In the genomic region with DNA sequence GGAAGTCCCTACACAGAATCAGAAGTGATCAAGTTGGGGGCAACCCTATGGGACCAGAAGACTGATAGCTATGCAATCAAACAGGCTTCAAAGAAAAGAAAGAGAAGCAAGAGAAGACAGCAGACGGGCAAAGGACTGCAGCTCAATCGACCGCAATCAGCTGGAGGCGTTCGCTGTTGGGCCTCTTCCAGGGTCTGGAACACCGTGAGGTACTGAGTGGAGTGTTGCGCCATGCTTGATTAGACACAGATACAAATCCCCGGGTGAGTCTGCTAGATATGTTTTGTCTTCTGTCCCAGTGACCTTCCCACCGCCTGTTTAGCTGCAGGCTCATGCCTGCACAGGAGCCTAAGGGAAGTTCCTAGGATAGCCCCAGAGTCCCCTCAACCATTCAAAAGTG, we compare ENCODE assay signal across 11 mouse cellular contexts.
DNase-seq lines count a peak whose midpoint lies in the region; ATAC-seq lines count a peak whose summit lies in the region.
"Had no signal": no experiment of that assay in that cellular context is flagged by ENCODE, and none has a peak within 500 bp of the region (broad histone marks: within the 10 kb centered on the region; RNA-seq: fewer than 3 reads in every experiment).

No protein-coding gene starts in this region.

- ATAC-seq in heart, embryonic 13.5 days (ENCODE audit: extremely low read depth, insufficient number of reproducible peaks, low FRiP score, low TSS enrichment) = no peak
- ATAC-seq in hindbrain, embryonic 12.5 days (ENCODE audit: low FRiP score) = no peak
- ATAC-seq: midbrain, embryonic 15.5 days had no signal

- H3K9ac ChIP-seq in heart, embryonic 13.5 days = no peak overlapping the region
- H3K9ac ChIP-seq in hindbrain, embryonic 12.5 days = no peak overlapping the region
- H3K9ac ChIP-seq: hindbrain, embryonic 15.5 days; liver, embryonic 15.5 days; midbrain, embryonic 15.5 days had no signal

- H3K27me3 ChIP-seq in heart, embryonic 13.5 days (replicated peaks) = no peaks in the 10 kb centered on the region
- H3K27me3 ChIP-seq in hindbrain, embryonic 12.5 days = no peaks in the 10 kb centered on the region
- H3K27me3 ChIP-seq: hindbrain, embryonic 15.5 days; liver, embryonic 15.5 days; midbrain, embryonic 15.5 days had no signal

- DNase-seq in adrenal gland, postnatal 10 days = peak; percentile 64
- no peak for DNase-seq in adrenal gland, postnatal 4 days (ENCODE audit: low spot score in 2 of 2)
- DNase-seq in heart, postnatal 10 days = no peak
- peak; percentile 33 for DNase-seq in testis, postnatal 14 days (ENCODE audit: low spot score)
- DNase-seq in testis, postnatal 10 days (ENCODE audit: low spot score) = no peak
- DNase-seq in left cerebral cortex, adult 18-20 months (ENCODE audit: low spot score in 2 of 2) = no peak

- H3K4me3 ChIP-seq in heart, embryonic 13.5 days = no peak overlapping the region
- no peak overlapping the region for H3K4me3 ChIP-seq in hindbrain, embryonic 12.5 days
- H3K4me3 ChIP-seq: hindbrain, embryonic 15.5 days; liver, embryonic 15.5 days; midbrain, embryonic 15.5 days had no signal

- H3K4me1 ChIP-seq in heart, embryonic 13.5 days = peaks cover 95% of the 10 kb centered on the region
- H3K4me1 ChIP-seq in hindbrain, embryonic 12.5 days = 0 out of 2 replicates have a peak, but pooled peaks cover 11% of the 10 kb centered on the region

- no peak overlapping the region for H3K4me2 ChIP-seq in heart, embryonic 13.5 days
- H3K4me2 ChIP-seq in hindbrain, embryonic 12.5 days (replicated peaks) = no peak overlapping the region
- H3K4me2 ChIP-seq: hindbrain, embryonic 15.5 days; liver, embryonic 15.5 days; midbrain, embryonic 15.5 days had no signal

- peak overlapping the region; percentile 93 for H3K27ac ChIP-seq in heart, embryonic 13.5 days (replicated peaks)
- H3K27ac ChIP-seq in hindbrain, embryonic 12.5 days = no peak overlapping the region
- H3K27ac ChIP-seq: hindbrain, embryonic 15.5 days; liver, embryonic 15.5 days; midbrain, embryonic 15.5 days had no signal

- intact Hi-C loops in heart, postnatal 10 days (cut with DNase I) = no loop called here

- 56% methylated on average over 9 of the region's 9 CpGs for WGBS in heart, embryonic 13.5 days
- WGBS in hindbrain, embryonic 12.5 days = 82% methylated on average over 9 of the region's 9 CpGs

- no peaks in the 10 kb centered on the region for H3K9me3 ChIP-seq in heart, embryonic 13.5 days
- H3K9me3 ChIP-seq in hindbrain, embryonic 12.5 days (replicated peaks) = no peaks in the 10 kb centered on the region
- H3K9me3 ChIP-seq: hindbrain, embryonic 15.5 days; liver, embryonic 15.5 days; midbrain, embryonic 15.5 days had no signal

- peaks cover 27% of the 10 kb centered on the region for H3K36me3 ChIP-seq in heart, embryonic 13.5 days
- peaks cover 9% of the 10 kb centered on the region; the same call in 1 of the 2 replicates for H3K36me3 ChIP-seq in hindbrain, embryonic 12.5 days
- H3K36me3 ChIP-seq: hindbrain, embryonic 15.5 days; liver, embryonic 15.5 days; midbrain, embryonic 15.5 days had no signal

Comparison
In these comparisons a context has a peak if more than half of its experiments do, and no peak if none do; other contexts are left out.
1. DNase-seq: peak in adrenal gland, postnatal 10 days (single experiment) and testis, postnatal 14 days (single experiment); none in adrenal gland, postnatal 4 days (0 of 2), heart, postnatal 10 days (0 of 2), testis, postnatal 10 days (single experiment) and left cerebral cortex, adult 18-20 months (0 of 2).